Mouse (Mus musculus) midbrain, embryonic 12.5 days (tissue): ENCODE measurements around the gene Dmkn. TPM values are rescaled to one million over a fixed set of nuclear protein-coding genes. Genes with fewer than 3 reads are reported as not detected.
"Not testable (repeated sequence)": the region's sequence is repeated elsewhere in the genome, so short reads cannot be mapped to it uniquely, and the experiment has no call there.

Experiments
- ATAC-seq: fragments of 200-750 bp; cut with Nextera tagmentation; 2 replicates; pipeline ENCODE4 v1.8.0; 2017; ENCODE audit warnings: low read depth, moderate TSS enrichment, moderate library complexity; ENCODE audit not compliant: low FRiP score
- H3K27ac ChIP-seq: fragments of 300-500 bp; sonication (generic); replicated peaks from 2 replicates; pipeline ENCODE4 v1.5.1; 2016; ENCODE audit warnings: mild to moderate bottlenecking
- H3K27me3 ChIP-seq: fragments of 300-500 bp; sonication (generic); 2 replicates; pipeline ENCODE4 v1.6.1; 2016; ENCODE audit warnings: mild to moderate bottlenecking
- H3K36me3 ChIP-seq: fragments of 300-500 bp; sonication (generic); 2 replicates; pipeline ENCODE4 v1.6.1; 2016
- H3K4me1 ChIP-seq: fragments of 300-500 bp; sonication (generic); 2 replicates; pipeline ENCODE4 v1.6.1; 2016
- H3K4me2 ChIP-seq: fragments of 300-500 bp; sonication (generic); replicated peaks from 2 replicates; pipeline ENCODE4 v1.6.1; 2016; ENCODE audit warnings: mild to moderate bottlenecking, moderate library complexity
- H3K4me3 ChIP-seq: fragments of 300-500 bp; sonication (generic); 2 replicates; pipeline ENCODE4 v1.5.1; 2016; ENCODE audit warnings: mild to moderate bottlenecking
- H3K9ac ChIP-seq: fragments of 300-500 bp; sonication (generic); replicated peaks from 2 replicates; pipeline ENCODE4 v1.6.1; 2016; ENCODE audit warnings: mild to moderate bottlenecking, moderate library complexity
- H3K9me3 ChIP-seq: fragments of 300-500 bp; sonication (generic); 2 replicates; pipeline ENCODE4 v1.6.1; 2016; ENCODE audit warnings: mild to moderate bottlenecking
- WGBS: fragments of 180-500 bp; shearing (Covaris S2); methylation state at CpG from one replicate; pipeline ENCODE4 v1.1.7; 2016; 5-methylcytosine and 5-hydroxymethylcytosine counted together
- polyA plus RNA-seq: library from polyadenylated mRNA; unstranded; fragments of >200 nt; fragmentation: Nextera tagmentation; extraction: Ambion mirVana; gene quantifications from 2 replicates; pipeline ENCODE4 v1.2.1, GENCODE M21; 2016

The Dmkn gene
- polyA plus RNA-seq, 1 experiment from 2014 or later, result 0.20 TPM

- WGBS, result 92% methylated on average over 3 of the region's 3 CpGs
Measured at GRCm38 (mm10) chr7:30824306-30824705, 60.8 kb downstream of the Dmkn start.

GRCm38 (mm10) chr7:30826660-30827059 lies 63.1 kb downstream of the Dmkn start:
- Histone ChIP-seq H3K4me3 (no peak overlapping the region), H3K27me3 (0 out of 2 replicates have a peak, but pooled peaks cover 3% of the 10 kb centered on the region), H3K9ac (no peak overlapping the region), H3K4me1 (no peaks in the 10 kb centered on the region), H3K36me3 (no peaks in the 10 kb centered on the region), H3K4me2 (no peak overlapping the region), H3K27ac (no peak overlapping the region), H3K9me3 (no peaks in the 10 kb centered on the region)
- ATAC-seq, result no peak
- WGBS, result 89% methylated on average over 10 of the region's 10 CpGs

More at GRCm38 (mm10) chr7:30824306-30824705, 60.8 kb downstream of the Dmkn start:
- Histone ChIP-seq H3K4me1 (no peaks in the 10 kb centered on the region), H3K27me3 (0 out of 2 replicates have a peak, but pooled peaks cover 2% of the 10 kb centered on the region), H3K9me3 (no peaks in the 10 kb centered on the region), H3K9ac (no peak overlapping the region), H3K27ac (no peak overlapping the region), H3K4me2 (no peak overlapping the region), H3K4me3 (no peak overlapping the region), H3K36me3 (no peaks in the 10 kb centered on the region)
- ATAC-seq, result no peak

- not testable (repeated sequence) for H3K27me3 ChIP-seq, ATAC-seq, H3K9ac ChIP-seq, H3K36me3 ChIP-seq, H3K4me2 ChIP-seq, H3K4me3 ChIP-seq, H3K4me1 ChIP-seq, H3K9me3 ChIP-seq, H3K27ac ChIP-seq
Measured at GRCm38 (mm10) chr7:30828871-30829270, 65.3 kb downstream of the Dmkn start.

- Histone ChIP-seq H3K9me3 (no peaks in the 10 kb centered on the region), H3K27ac (no peak overlapping the region), H3K27me3 (0 out of 2 replicates have a peak, but pooled peaks cover 3% of the 10 kb centered on the region), H3K4me1 (no peaks in the 10 kb centered on the region), H3K4me3 (no peak overlapping the region), H3K36me3 (no peaks in the 10 kb centered on the region), H3K9ac (no peak overlapping the region), H3K4me2 (no peak overlapping the region)
- 67% methylated on average over 3 of the region's 3 CpGs for WGBS
- no peak for ATAC-seq
Measured at GRCm38 (mm10) chr7:30829428-30829827, 65.9 kb downstream of the Dmkn start.

Other genes with a start within 250 kb of the Dmkn start
- 96.3 and 99.5 TPM in 2 replicates for gene Arhgap33, start 228.7 kb upstream of the Dmkn start, polyA plus RNA-seq
- gene Hspb6, start 211.6 kb upstream of the Dmkn start, polyA plus RNA-seq, result 5.8 and 6.2 TPM in 2 replicates
- gene Proser3, start 211.5 kb upstream of the Dmkn start, polyA plus RNA-seq, result 15.1 TPM in 2 replicates
- gene Lin37, start 203.9 kb upstream of the Dmkn start, polyA plus RNA-seq, result 53.0 and 54.9 TPM in 2 replicates
- gene U2af1l4, start 200.5 kb upstream of the Dmkn start, polyA plus RNA-seq, result 83.1 and 88.4 TPM in 2 replicates
- 21.8 and 23.5 TPM in 2 replicates for gene Gm49396, start 200.4 kb upstream of the Dmkn start, polyA plus RNA-seq
- gene Psenen, start 200.1 kb upstream of the Dmkn start, polyA plus RNA-seq, result 130 and 144 TPM in 2 replicates
- 5.9 and 8.2 TPM in 2 replicates for gene Igflr1, start 198.3 kb upstream of the Dmkn start, polyA plus RNA-seq
- 11.4 and 13.6 TPM in 2 replicates for gene Kmt2b, start 175.0 kb upstream of the Dmkn start, polyA plus RNA-seq
- gene Zbtb32, start 164.8 kb upstream of the Dmkn start, polyA plus RNA-seq, result 0.34 and 0.47 TPM in 2 replicates
- gene Upk1a, start 150.9 kb upstream of the Dmkn start, polyA plus RNA-seq, result 0.75 and 0.85 TPM in 2 replicates
- gene Cox6b1, start 137.6 kb upstream of the Dmkn start, polyA plus RNA-seq, result 801 and 832 TPM in 2 replicates
- gene Etv2, start 127.9 kb upstream of the Dmkn start, polyA plus RNA-seq, result not detected in 2 replicates
- 153 and 154 TPM in 2 replicates for gene Rbm42, start 113.4 kb upstream of the Dmkn start, polyA plus RNA-seq
- 49.0 and 50.4 TPM in 2 replicates for gene Haus5, start 98.8 kb upstream of the Dmkn start, polyA plus RNA-seq
- gene Pmis2, start 92.2 kb upstream of the Dmkn start, polyA plus RNA-seq, result not detected in 2 replicates
- not detected in 2 replicates for gene 2200002J24Rik, start 64.8 kb upstream of the Dmkn start, polyA plus RNA-seq
- 1.1 and 2.0 TPM in 2 replicates for gene Atp4a, start 51.5 kb upstream of the Dmkn start, polyA plus RNA-seq
- gene Tmem147, start 34.2 kb upstream of the Dmkn start, polyA plus RNA-seq, result 149 and 152 TPM in 2 replicates
- gene Gapdhs, start 20.1 kb upstream of the Dmkn start, polyA plus RNA-seq, result 0.65 and 1.6 TPM in 2 replicates
- 1.6 and 1.8 TPM in 2 replicates for gene Sbsn, start 12.3 kb upstream of the Dmkn start, polyA plus RNA-seq
- gene Krtdap, start 24.1 kb downstream of the Dmkn start, polyA plus RNA-seq, result not detected in 2 replicates
- not detected in 2 replicates for gene Ffar2, start 60.0 kb downstream of the Dmkn start, polyA plus RNA-seq
- gene Ffar3, start 92.4 kb downstream of the Dmkn start, polyA plus RNA-seq, result not detected in 2 replicates
- gene Ffar1, start 97.8 kb downstream of the Dmkn start, polyA plus RNA-seq, result not detected in 2 replicates
- not detected in 2 replicates for gene Cd22, start 116.6 kb downstream of the Dmkn start, polyA plus RNA-seq
- gene Mag, start 151.1 kb downstream of the Dmkn start, polyA plus RNA-seq, result 0.39 and 0.51 TPM in 2 replicates
- not detected in 2 replicates for gene Hamp2, start 160.9 kb downstream of the Dmkn start, polyA plus RNA-seq
- gene Hamp, start 180.3 kb downstream of the Dmkn start, polyA plus RNA-seq, result not detected in 2 replicates
- 28.9 and 30.6 TPM in 2 replicates for gene Usf2, start 193.0 kb downstream of the Dmkn start, polyA plus RNA-seq
- gene Lsr, start 209.7 kb downstream of the Dmkn start, polyA plus RNA-seq, result 16.1 and 17.5 TPM in 2 replicates
- gene Fam187b, start 210.0 kb downstream of the Dmkn start, polyA plus RNA-seq, result 0.26 and 0.57 TPM in 2 replicates